Mouse (Mus musculus): ENCODE data around the gene Tcn2. TPM values are rescaled to one million over a fixed set of nuclear protein-coding genes. Genes with fewer than 3 reads are reported as not detected.
"Not testable (repeated sequence)": the region's sequence is repeated elsewhere in the genome, so short reads cannot be mapped to it uniquely, and the experiment has no call there.

Gene Tcn2
- total RNA-seq, 2 experiments from 2014 or later = 18.2 to 20.3 TPM

DNA sequence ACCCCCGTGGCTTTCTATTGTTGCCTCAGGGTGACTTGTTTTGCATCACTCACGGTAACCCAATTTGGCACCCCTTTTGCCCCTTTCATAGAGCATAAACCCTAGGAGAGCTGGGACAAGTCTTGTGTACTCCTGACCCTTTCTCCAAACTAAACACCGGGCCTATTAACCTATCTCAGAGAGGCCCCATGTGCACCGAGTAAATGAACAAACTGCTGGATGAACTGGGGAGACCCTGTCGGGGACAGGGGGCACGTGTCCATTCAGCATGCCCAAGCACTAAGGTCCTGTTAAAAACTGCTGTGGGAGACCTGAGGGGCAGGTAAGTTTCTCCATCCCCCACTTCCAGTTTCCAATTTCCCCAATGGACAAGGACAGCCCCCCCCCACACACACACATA is 1.0 kb downstream of the Tcn2 start:
- DNase-seq (ENCODE audit: low spot score in 2 of 2) = no peak

DNA sequence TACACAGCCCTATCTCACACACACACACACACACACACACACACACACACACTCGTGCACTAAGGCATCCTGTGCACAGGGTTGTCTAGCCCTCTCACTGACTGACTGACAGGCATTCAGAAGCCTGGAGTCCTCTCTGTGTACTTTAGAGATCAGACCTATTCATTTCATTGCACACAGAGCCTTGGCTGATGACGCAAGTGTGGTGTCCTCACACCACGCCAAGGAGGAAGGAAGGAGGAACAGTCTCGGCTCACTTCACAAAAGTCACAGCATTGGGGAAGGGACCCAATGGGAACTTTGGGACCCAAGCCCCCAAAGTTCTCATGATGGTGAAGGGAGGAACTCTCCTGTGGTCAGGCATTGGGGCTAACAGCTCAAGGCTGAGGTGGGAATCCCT is 1.9 kb downstream of the Tcn2 start:
- no peak for DNase-seq (ENCODE audit: low spot score in 2 of 2)

DNA sequence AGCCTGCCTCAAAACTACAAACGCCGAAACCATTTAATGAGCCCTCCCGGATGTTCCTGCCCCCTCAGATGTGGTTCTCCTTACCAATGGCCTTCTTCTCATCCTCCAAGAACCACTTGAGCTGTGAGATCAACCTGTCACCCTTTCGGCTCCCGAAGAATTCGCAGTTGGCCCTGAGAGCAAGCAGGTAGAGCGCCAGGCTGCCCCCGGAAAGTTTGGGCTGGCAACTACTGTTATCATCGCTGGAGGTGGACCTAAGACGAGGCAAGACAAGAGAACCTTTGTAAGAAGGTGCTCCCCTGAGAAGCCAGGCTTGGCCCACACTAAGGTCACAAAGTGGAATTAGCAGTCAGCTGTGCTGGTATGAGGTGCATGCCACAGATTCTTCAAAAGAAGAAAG is 6.0 kb downstream of the Tcn2 start:
- DNase-seq (ENCODE audit: low spot score in 2 of 2) = no peak

GRCm38 (mm10) chr11:3922731-3923130 is 9.2 kb downstream of the Tcn2 start:
- DNase-seq (ENCODE audit: low spot score in 2 of 2) = no peak

- DNase-seq (ENCODE audit: low spot score in 2 of 2) = no peak
Measured at GRCm38 (mm10) chr11:3922115-3922514, 9.8 kb downstream of the Tcn2 start.

DNA sequence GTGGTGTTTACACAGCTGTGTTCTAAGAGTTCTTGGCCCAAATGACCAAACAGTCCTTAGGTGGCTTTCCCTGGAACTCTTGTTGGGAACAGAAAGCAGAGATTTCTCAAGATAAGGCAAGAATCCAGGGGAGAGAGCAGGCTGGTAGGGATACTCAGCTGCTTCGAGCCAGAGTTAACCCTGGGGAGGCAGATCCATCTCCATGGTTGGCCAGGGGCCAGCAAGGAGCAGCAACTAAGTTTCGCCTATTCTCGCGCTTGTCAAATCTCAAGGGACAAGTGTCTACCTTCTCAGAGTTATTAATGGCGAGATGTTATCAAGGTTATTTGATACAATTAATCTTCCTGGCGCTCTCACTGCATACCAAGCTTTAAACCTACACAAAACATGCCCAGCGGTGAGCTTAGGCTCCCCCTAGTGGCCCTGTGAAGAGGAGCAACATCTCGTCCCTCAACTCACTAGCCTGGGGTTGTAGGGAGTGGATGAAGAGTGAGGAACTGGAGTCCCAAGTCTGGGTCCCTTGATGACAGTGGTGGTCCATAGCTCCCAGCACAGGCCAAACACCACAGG is 10.6 kb downstream of the Tcn2 start:
- peak in 1 of 2 experiments; percentile 75 for DNase-seq (ENCODE audit: low spot score in 2 of 2)

DNA sequence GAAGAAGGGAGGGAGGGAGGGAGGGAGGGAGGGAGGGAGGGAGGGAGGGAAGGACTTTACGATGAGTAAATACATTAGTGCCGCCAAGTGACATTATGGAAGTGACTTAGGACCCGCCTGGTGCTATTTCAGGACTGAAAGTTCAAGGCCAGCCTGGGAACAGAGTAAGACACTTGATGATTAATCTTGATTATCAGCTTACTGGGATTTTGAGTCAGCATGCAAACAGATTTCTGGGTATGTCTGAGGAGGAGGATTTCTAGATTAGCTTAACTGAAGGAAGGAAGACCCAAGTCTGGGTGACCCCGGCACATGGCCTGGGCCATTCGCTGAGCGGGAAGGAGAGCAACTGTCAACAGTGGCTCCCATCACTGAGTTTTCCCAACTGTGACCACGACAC is 11.5 kb downstream of the Tcn2 start:
- no peak for DNase-seq (ENCODE audit: low spot score in 2 of 2)

- no peak for DNase-seq (ENCODE audit: low spot score in 2 of 2)
Measured at GRCm38 (mm10) chr11:3918738-3919137, 13.2 kb downstream of the Tcn2 start.

DNA sequence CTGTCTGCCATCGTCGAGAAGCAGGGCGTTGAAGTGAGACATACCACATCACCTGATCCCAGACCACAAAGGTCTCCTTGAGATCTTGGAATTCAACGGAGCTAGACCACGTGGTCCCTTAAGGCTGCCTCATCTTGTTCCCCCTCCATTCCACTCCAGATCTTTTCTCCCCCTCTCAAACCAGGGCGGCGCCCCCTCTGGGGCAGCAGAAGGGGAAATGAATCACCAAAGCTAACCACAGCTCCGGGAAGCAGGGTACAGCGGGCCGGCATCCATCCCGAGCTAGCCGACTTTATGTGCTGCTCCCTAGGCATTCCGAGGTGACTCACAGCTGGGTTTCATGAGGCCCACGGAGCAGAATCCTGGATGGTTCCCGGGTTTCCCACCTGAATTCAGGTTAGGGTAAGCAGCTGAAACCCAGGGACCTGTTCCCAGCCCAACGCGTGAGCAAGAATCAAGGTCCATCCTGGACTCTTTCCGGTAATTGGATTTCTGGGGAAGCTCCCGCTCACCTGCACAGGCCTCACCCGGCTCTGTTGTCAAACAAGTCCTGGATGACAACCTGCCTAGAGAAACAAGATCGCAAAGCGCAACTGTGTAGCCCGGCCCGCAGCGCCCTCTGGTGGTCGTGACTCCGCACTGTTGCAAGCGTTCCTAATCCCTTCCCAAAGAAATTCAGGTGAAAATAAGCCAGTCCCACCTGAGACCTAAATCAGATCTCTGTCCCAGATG is 17.7 kb downstream of the Tcn2 start, which contains the start of gene Slc35e4:
Gene Slc35e4 (minus strand): TSS at position 556 of the 732 bp plus-strand sequence.
- peak; percentile 68 to 85 for DNase-seq (ENCODE audit: low spot score in 2 of 2)

- DNase-seq (ENCODE audit: low spot score in 2 of 2) = peak; percentile 93 to 95
Measured at GRCm38 (mm10) chr11:3913316-3914108, 18.4 kb downstream of the Tcn2 start.

DNA sequence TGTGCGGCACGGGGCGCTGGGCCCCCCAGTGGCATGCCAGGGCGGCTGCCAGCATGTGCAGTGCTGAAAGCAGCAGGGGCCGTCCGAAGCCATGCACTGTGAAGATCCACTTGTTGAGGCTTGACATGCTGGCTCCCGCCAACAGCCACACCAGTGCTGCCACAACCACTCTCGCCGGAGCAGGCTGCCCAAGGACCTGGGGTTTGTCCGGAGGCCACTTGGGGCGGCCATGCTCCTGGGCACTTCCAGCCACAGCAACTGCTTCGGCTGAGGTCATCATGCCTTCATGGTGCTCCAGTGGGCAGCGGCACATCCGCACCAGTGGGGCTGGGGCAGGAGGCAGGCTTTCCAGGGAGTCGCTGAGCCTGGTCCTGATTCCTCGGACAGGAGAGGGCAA is 19.1 kb downstream of the Tcn2 start:
- DNase-seq (ENCODE audit: low spot score in 2 of 2) = peak in 1 of 2 experiments; percentile 34

DNA sequence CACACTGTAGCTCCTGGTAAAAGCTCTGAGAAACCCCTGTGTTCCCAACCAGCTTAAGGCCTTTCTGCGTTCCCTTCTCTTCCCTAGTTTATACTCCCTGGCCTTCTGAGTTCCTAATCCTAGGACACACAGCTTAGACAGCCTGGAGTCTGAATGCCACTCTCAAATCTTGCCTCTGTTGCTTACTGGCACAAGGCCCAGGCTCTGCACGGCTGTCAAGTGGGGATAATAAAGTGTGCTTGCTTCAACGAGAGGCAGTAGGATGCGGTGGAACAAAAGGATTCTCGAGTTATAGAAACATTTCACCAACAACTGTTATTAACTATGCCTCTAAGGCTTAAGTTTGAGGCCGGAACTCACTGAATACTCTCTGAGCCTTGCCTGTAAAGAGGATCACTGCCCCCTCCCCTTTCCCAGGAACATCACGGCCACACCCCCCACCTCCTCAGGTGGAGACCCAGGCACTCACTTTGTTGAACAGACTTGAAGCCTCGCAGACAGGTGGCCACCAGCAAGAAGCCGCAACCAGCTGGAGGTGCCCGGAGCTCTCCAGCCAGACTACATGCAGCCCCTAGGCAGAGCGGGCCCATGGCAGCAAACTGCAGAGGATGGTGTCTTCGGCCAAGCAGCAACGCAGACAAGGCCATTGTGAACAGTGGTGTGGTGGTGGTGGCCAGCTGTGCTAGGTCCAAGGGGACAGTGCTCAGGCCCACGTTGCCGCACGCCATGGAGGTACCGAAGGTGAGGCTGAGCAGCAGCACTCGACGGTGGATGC is 19.7 kb downstream of the Tcn2 start:
- DNase-seq (ENCODE audit: low spot score in 2 of 2) = peak in 1 of 2 experiments; percentile 69

- not testable (repeated sequence) for DNase-seq (ENCODE audit: low spot score in 2 of 2)
Measured at GRCm38 (mm10) chr11:3911440-3911839, 20.5 kb downstream of the Tcn2 start.

DNA sequence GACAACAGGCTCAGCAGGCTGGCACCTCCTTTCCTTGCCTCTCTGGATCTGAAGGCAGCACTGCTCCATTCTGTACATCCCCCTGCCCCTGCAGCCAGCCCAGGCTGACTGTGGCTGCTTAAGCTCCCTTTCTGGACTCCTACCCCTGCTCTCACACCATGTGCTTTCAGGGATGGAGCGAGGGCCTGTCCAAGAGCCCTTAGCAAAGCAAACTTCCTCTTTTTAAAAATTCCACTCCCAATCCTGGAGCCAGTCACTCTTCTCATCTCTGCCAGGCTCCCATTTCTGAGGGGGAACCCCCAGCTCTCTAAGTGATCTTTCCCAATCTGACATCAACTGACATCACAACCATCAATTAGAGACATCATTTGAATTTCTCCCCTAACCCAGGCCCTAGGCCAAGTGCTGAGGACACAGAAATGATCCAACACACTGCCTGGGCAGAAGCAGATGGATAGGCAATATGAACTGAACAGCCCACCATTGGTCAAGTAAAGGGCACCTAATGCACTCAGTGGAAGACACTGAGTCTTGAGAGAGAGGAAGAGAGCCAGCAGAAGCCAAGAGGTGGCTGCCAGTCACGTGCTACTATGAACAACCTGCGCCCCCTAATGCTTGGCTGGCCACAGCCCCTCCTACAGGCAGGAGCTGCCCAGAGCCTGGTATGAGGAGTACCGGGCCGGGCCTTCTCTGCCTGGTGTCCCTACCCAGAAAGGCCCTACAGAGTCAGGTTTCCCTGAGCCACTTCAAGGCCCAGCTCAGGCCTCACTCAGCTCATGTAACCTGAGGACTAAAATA is 21.2 kb downstream of the Tcn2 start:
- no peak for DNase-seq (ENCODE audit: low spot score in 2 of 2)

GRCm38 (mm10) chr11:3909236-3909635 is 22.7 kb downstream of the Tcn2 start:
- no peak for DNase-seq (ENCODE audit: low spot score in 2 of 2)

DNA sequence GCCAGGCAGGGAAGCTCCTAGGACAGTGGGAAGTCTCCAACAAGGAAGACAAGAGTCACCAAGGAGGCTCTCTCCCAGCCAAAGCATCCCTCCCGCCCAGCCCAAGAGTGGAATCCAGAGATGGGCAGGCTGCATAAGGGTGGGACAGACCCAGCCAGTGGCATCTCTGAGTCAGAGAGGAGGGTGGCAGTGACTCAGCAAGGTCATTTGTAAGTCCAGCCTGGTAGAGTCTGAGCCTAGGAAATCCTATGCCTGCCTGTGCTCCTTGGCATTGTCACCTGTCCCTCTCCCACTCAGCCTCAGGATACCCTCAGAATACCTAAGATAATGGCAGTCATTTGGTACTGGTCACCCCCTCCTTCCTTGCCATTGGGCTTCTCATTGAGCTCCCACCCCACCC is 26.5 kb downstream of the Tcn2 start:
- DNase-seq (ENCODE audit: low spot score in 2 of 2) = no peak

DNA sequence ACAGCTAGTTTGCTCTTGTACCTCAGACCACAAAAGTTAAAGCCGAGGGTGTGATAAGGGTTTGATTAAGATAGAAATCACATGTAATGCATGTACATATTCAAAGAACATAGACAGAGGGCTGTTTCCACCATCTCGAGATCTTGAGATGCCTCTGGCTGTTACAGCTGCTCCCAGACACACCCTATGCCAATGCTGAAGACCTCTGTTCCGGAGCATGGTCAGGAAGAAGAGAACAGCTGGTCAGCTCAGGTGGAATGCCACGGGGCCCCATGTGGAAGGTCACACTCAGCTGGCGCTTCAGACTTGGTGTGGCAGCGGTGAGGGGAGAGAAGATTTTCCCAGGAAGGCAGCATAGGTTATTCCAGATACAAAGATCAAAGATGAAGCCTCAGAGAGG is 27.3 kb downstream of the Tcn2 start:
- no peak for DNase-seq (ENCODE audit: low spot score in 2 of 2)

GRCm38 (mm10) chr11:3903046-3903445 is 28.9 kb downstream of the Tcn2 start:
- peak; percentile 46 to 66 for DNase-seq (ENCODE audit: low spot score in 2 of 2)

- DNase-seq (ENCODE audit: low spot score in 2 of 2) = no peak
Measured at GRCm38 (mm10) chr11:3902516-3902915, 29.4 kb downstream of the Tcn2 start.

DNA sequence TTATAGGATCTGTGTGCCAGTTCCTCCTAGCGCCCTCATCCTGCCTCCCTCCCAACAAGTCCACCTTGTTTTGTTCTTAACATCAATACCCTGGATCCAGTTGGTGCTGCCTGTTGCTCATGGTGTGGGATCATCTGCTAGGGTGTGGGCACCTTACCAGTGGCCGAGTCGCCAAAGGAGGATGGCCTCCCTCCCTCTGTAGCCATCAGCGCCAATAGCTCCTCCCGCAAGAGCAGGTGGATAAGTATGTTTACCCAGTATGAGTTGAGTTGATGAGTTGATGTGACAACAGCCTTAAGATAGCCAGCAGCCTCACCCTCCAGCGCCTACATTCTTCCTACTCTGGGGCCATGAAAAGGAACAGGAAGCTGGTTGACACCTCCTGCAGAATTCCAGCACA is 31.7 kb downstream of the Tcn2 start:
- no peak for DNase-seq (ENCODE audit: low spot score in 2 of 2)

DNA sequence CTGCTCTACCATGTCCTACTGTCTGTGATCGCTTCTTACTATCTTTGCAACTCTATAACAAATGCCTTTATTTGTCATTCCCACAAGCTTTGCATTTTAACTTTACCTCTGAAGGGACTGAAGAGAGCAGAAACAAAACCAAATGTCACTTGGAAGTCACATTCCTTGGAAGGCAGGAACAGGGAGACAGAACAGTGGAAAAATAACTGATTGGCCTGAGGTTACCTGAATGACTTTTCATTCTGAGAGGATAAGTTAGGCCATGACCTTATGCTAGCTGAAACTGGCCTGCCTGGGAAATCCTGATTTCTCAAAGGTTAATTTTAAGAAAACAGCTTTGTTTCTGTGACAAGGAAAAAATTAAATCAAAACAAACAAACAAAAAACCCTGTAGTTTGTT is 36.0 kb downstream of the Tcn2 start:
- DNase-seq (ENCODE audit: low spot score in 2 of 2) = no peak

Measured in layer of hippocampus, adult 18-20 months (tissue).